Mouse (Mus musculus): ENCODE measurements around the gene Eid2. TPM values are rescaled to one million over a fixed set of nuclear protein-coding genes. Genes with fewer than 3 reads are reported as not detected.
A peak's percentile ranks its signal among the peaks of the same experiment; 100 is the strongest.
"Not testable (repeated sequence)": the region's sequence is repeated elsewhere in the genome, so short reads cannot be mapped to it uniquely, and the experiment has no call there.

Gene Eid2
- 4.1 and 4.4 TPM in 2 replicates for polyA plus RNA-seq (2014; fragmentation: Nextera tagmentation; extraction: Ambion mirVana)

DNA sequence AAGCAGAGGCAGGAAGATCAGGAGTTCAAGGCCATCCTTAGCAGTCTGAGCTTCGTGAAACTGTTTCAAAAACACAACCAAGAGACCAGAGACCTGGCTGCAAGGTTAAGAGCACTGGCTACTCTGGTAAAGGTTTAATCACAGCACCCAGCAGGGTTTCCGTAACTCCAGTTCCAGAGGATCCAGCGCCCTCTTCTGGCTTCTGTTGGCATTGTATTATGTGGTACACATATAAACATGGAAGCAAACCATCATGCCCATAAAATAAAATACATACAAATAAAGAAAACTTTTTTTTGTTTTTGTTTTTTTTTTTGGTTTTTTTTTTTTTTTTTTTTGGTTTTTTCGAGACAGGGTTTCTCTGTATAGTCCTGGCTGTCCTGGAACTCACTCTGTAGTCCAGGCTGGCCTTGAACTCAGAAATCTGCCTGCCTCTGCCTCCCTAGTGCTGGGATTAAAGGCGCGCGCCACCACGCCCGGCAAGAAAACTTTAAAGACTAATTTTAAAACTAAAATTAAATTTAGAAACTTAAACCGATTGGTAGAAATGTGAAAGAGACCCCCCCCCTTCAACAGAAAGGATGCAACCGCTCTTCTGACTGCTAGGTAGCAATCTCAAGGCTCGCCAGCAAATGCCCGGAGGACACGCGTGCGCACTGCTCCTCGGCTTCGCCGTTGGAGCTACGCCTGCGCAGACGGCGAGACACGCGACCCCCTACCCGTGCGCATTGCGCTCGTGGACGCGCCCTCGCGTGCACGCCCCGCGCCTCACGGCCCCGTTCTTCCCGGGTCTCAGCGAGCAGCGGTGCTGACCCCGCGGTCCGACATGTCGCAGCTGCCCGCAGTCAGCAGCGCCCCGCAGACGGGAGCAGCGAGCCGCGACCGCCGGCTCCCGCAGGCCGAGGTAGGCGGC is at the start of gene Eid2:
TSS of gene Eid2 (plus strand) at position 753 of the 913 bp plus-strand sequence.
- Histone ChIP-seq H3K9ac (replicated peaks; ENCODE audit: low read depth, low read length) (peak within 1 kb of the TSS; percentile 99), H3K36me3 (ENCODE audit: control insufficient read depth, insufficient read depth, low read length) (no peaks in the 10 kb centered on the region; the same call in 1 of the 2 replicates), H3K27ac (ENCODE audit: low read length) (peak within 1 kb of the TSS; percentile 82), H3K4me1 (ENCODE audit: control insufficient read depth, insufficient read depth, low read length) (no peaks in the 10 kb centered on the region), H3K4me3 (ENCODE audit: low read depth, low read length) (peak within 1 kb of the TSS; percentile 80), H3K4me2 (replicated peaks; ENCODE audit: low read depth, low read length) (peak within 1 kb of the TSS; percentile 55), H3K27me3 (ENCODE audit: control insufficient read depth, insufficient read depth, low read length) (no peaks in the 10 kb centered on the region), H3K9me3 (ENCODE audit: control insufficient read depth, low read depth, low read length) (no peaks in the 10 kb centered on the region)
- peak; percentile 91 for ATAC-seq (ENCODE audit: insufficient number of reproducible peaks, insufficient read depth, low FRiP score, low read depth)
- WGBS: 6% methylated on average over 57 of the region's 57 CpGs

- WGBS: 87% methylated on average over 20 of the region's 20 CpGs
- H3K4me3 ChIP-seq (ENCODE audit: low read depth, low read length); ATAC-seq (ENCODE audit: insufficient number of reproducible peaks, insufficient read depth, low FRiP score, low read depth): not testable (repeated sequence)
Observed at GRCm38 (mm10) chr7:28218951-28219740, 48.5 kb upstream of the Eid2 start.

DNA sequence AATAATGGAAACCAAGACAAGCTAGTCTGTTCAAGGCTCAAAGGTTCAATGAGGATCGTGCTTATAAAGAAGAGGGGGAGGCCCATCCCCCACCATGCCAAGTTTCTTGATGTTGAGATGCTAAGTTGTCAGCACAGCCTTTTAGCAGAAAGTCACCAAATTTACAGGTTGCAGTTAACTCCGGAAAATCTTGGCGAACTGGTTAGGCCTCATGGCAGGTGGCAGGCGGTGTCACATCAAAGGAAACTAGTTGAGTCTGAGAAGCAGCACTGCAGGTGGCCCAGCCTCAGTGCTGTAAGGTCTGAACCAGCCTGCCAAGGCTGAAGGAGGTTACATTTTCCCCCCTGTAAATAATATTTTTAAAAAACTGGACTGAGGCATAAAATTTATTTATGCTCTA is 40.8 kb upstream of the Eid2 start:
- H3K4me2 ChIP-seq (replicated peaks; ENCODE audit: low read depth, low read length); H3K27me3 ChIP-seq (ENCODE audit: control insufficient read depth, insufficient read depth, low read length); H3K9me3 ChIP-seq (ENCODE audit: control insufficient read depth, low read depth, low read length); H3K9ac ChIP-seq (replicated peaks; ENCODE audit: low read depth, low read length); H3K27ac ChIP-seq (ENCODE audit: low read length); H3K36me3 ChIP-seq (ENCODE audit: control insufficient read depth, insufficient read depth, low read length); ATAC-seq (ENCODE audit: insufficient number of reproducible peaks, insufficient read depth, low FRiP score, low read depth); H3K4me3 ChIP-seq (ENCODE audit: low read depth, low read length); H3K4me1 ChIP-seq (ENCODE audit: control insufficient read depth, insufficient read depth, low read length): not testable (repeated sequence)
- 81% methylated on average over 4 of the region's 4 CpGs for WGBS

More at GRCm38 (mm10) chr7:28218951-28219740, 48.5 kb upstream of the Eid2 start:
- not testable (repeated sequence) for H3K9me3 ChIP-seq (ENCODE audit: control insufficient read depth, low read depth, low read length); H3K4me2 ChIP-seq (replicated peaks; ENCODE audit: low read depth, low read length); H3K27ac ChIP-seq (ENCODE audit: low read length); H3K9ac ChIP-seq (replicated peaks; ENCODE audit: low read depth, low read length); H3K4me1 ChIP-seq (ENCODE audit: control insufficient read depth, insufficient read depth, low read length); H3K27me3 ChIP-seq (ENCODE audit: control insufficient read depth, insufficient read depth, low read length); H3K36me3 ChIP-seq (ENCODE audit: control insufficient read depth, insufficient read depth, low read length)

GRCm38 (mm10) chr7:28227421-28227820 is 40.3 kb upstream of the Eid2 start:
- not testable (repeated sequence) for H3K9ac ChIP-seq (replicated peaks; ENCODE audit: low read depth, low read length); H3K27ac ChIP-seq (ENCODE audit: low read length); H3K4me2 ChIP-seq (replicated peaks; ENCODE audit: low read depth, low read length); ATAC-seq (ENCODE audit: insufficient number of reproducible peaks, insufficient read depth, low FRiP score, low read depth); H3K4me1 ChIP-seq (ENCODE audit: control insufficient read depth, insufficient read depth, low read length); H3K27me3 ChIP-seq (ENCODE audit: control insufficient read depth, insufficient read depth, low read length); H3K4me3 ChIP-seq (ENCODE audit: low read depth, low read length); H3K9me3 ChIP-seq (ENCODE audit: control insufficient read depth, low read depth, low read length); H3K36me3 ChIP-seq (ENCODE audit: control insufficient read depth, insufficient read depth, low read length)
- whole genome bisulfite sequencing: 92% methylated on average over 4 of the region's 4 CpGs

DNA sequence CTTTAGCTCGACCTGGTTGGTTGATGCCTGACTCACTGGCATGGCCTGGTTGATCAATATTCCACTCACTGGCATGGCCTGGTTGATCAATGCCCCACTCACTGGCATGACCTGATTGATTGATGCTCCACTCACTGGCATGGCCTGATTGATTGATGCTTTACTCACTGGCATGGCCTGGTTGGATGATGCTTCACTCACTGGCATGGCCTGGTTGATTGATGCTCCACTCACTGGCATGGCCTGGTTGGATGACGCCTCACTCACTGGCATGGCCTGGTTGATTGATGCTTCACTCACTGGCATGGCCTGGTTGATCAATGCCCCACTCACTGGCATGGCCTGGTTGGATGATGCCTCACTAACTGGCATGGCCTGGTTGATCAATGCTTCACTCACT is 23.7 kb upstream of the Eid2 start:
- not testable (repeated sequence) for H3K4me3 ChIP-seq (ENCODE audit: low read depth, low read length); H3K9ac ChIP-seq (replicated peaks; ENCODE audit: low read depth, low read length); H3K27ac ChIP-seq (ENCODE audit: low read length); H3K36me3 ChIP-seq (ENCODE audit: control insufficient read depth, insufficient read depth, low read length); H3K27me3 ChIP-seq (ENCODE audit: control insufficient read depth, insufficient read depth, low read length); H3K4me1 ChIP-seq (ENCODE audit: control insufficient read depth, insufficient read depth, low read length); H3K4me2 ChIP-seq (replicated peaks; ENCODE audit: low read depth, low read length); ATAC-seq (ENCODE audit: insufficient number of reproducible peaks, insufficient read depth, low FRiP score, low read depth); H3K9me3 ChIP-seq (ENCODE audit: control insufficient read depth, low read depth, low read length)
- WGBS: 69% methylated on average over 2 of the region's 2 CpGs

GRCm38 (mm10) chr7:28248957-28249356 is 18.7 kb upstream of the Eid2 start:
- ATAC-seq (ENCODE audit: insufficient number of reproducible peaks, insufficient read depth, low FRiP score, low read depth): no peak
- H3K27ac ChIP-seq (ENCODE audit: low read length): no peak overlapping the region
- H3K27me3 ChIP-seq (ENCODE audit: control insufficient read depth, insufficient read depth, low read length): no peaks in the 10 kb centered on the region
- H3K4me1 ChIP-seq (ENCODE audit: control insufficient read depth, insufficient read depth, low read length): no peaks in the 10 kb centered on the region
- no peak overlapping the region for H3K4me3 ChIP-seq (ENCODE audit: low read depth, low read length)
- H3K9me3 ChIP-seq (ENCODE audit: control insufficient read depth, low read depth, low read length): no peaks in the 10 kb centered on the region
- no peak overlapping the region for H3K9ac ChIP-seq (replicated peaks; ENCODE audit: low read depth, low read length)
- H3K36me3 ChIP-seq (ENCODE audit: control insufficient read depth, insufficient read depth, low read length): no peaks in the 10 kb centered on the region
- no peak overlapping the region for H3K4me2 ChIP-seq (replicated peaks; ENCODE audit: low read depth, low read length)
- 85% methylated on average over 3 of the region's 3 CpGs for WGBS

GRCm38 (mm10) chr7:28251976-28252375 is 15.7 kb upstream of the Eid2 start:
- H3K4me1 ChIP-seq (ENCODE audit: control insufficient read depth, insufficient read depth, low read length): no peaks in the 10 kb centered on the region
- no peak overlapping the region for H3K27ac ChIP-seq (ENCODE audit: low read length)
- H3K9me3 ChIP-seq (ENCODE audit: control insufficient read depth, low read depth, low read length): no peaks in the 10 kb centered on the region; the same call in 1 of the 2 replicates
- no peak for ATAC-seq (ENCODE audit: insufficient number of reproducible peaks, insufficient read depth, low FRiP score, low read depth)
- no peak overlapping the region for H3K4me2 ChIP-seq (replicated peaks; ENCODE audit: low read depth, low read length)
- no peak overlapping the region for H3K9ac ChIP-seq (replicated peaks; ENCODE audit: low read depth, low read length)
- H3K4me3 ChIP-seq (ENCODE audit: low read depth, low read length): no peak overlapping the region
- WGBS: 83% methylated on average over 17 of the region's 17 CpGs
- no peaks in the 10 kb centered on the region for H3K36me3 ChIP-seq (ENCODE audit: control insufficient read depth, insufficient read depth, low read length)
- H3K27me3 ChIP-seq (ENCODE audit: control insufficient read depth, insufficient read depth, low read length): no peaks in the 10 kb centered on the region

- ATAC-seq (ENCODE audit: insufficient number of reproducible peaks, insufficient read depth, low FRiP score, low read depth): no peak
- H3K27me3 ChIP-seq (ENCODE audit: control insufficient read depth, insufficient read depth, low read length): no peaks in the 10 kb centered on the region
- H3K27ac ChIP-seq (ENCODE audit: low read length): no peak overlapping the region
- H3K9me3 ChIP-seq (ENCODE audit: control insufficient read depth, low read depth, low read length): no peaks in the 10 kb centered on the region; the same call in 1 of the 2 replicates
- no peak overlapping the region for H3K4me2 ChIP-seq (replicated peaks; ENCODE audit: low read depth, low read length)
- H3K36me3 ChIP-seq (ENCODE audit: control insufficient read depth, insufficient read depth, low read length): no peaks in the 10 kb centered on the region
- H3K4me3 ChIP-seq (ENCODE audit: low read depth, low read length): no peak overlapping the region
- H3K9ac ChIP-seq (replicated peaks; ENCODE audit: low read depth, low read length): no peak overlapping the region
- WGBS: 77% methylated on average over 6 of the region's 6 CpGs
- no peaks in the 10 kb centered on the region for H3K4me1 ChIP-seq (ENCODE audit: control insufficient read depth, insufficient read depth, low read length)
Observed at GRCm38 (mm10) chr7:28254591-28254990, 13.1 kb upstream of the Eid2 start.

Data from stomach, embryonic 14.5 days (tissue).